Mouse (Mus musculus) CH12.LX (cell line): ENCODE measurements around the gene Ppm1j.

Experiments
- CHD2 ChIP-seq: IDR thresholded peaks from 2 replicates; pipeline ENCODE4 v1.6.1; 2011; ENCODE audit warnings: low read length, improper control_type of control experiment
- CTCF ChIP-seq, 2 experiments: IDR thresholded peaks in 1 of 2; conservative IDR thresholded peaks in 1 of 2; 2 replicates each; pipeline ENCODE4 v1.5.1; 2011 to 2012; ENCODE audit warnings: low read depth in 2 of 2, low read length in 2 of 2, improper control_type of control experiment in 1 of 2, inconsistent platforms in 1 of 2, mild to moderate bottlenecking in 1 of 2, moderate library complexity in 1 of 2
- EP300 ChIP-seq: IDR thresholded peaks from 2 replicates; pipeline ENCODE4 v1.6.1; 2011; ENCODE audit warnings: low read length, improper control_type of control experiment
- ETS1 ChIP-seq: conservative IDR thresholded peaks from 2 replicates; pipeline ENCODE4 v1.6.1; 2012; ENCODE audit warnings: low read depth, mild to moderate bottlenecking, inconsistent platforms, low read length, improper control_type of control experiment, moderate library complexity
- HCFC1 ChIP-seq: IDR thresholded peaks from 2 replicates; pipeline ENCODE4 v1.6.1; 2012; ENCODE audit warnings: low read depth, mild to moderate bottlenecking, inconsistent platforms, low read length, improper control_type of control experiment
- POLR2A ChIP-seq: IDR thresholded peaks from 2 replicates; pipeline ENCODE4 v1.6.1; 2011; ENCODE audit warnings: low read depth, mild to moderate bottlenecking, improper control_type of control experiment, low read length
- USF2 ChIP-seq: conservative IDR thresholded peaks from 2 replicates; pipeline ENCODE4 v1.6.1; 2011; ENCODE audit warnings: low read depth, low read length, improper control_type of control experiment

DNA sequence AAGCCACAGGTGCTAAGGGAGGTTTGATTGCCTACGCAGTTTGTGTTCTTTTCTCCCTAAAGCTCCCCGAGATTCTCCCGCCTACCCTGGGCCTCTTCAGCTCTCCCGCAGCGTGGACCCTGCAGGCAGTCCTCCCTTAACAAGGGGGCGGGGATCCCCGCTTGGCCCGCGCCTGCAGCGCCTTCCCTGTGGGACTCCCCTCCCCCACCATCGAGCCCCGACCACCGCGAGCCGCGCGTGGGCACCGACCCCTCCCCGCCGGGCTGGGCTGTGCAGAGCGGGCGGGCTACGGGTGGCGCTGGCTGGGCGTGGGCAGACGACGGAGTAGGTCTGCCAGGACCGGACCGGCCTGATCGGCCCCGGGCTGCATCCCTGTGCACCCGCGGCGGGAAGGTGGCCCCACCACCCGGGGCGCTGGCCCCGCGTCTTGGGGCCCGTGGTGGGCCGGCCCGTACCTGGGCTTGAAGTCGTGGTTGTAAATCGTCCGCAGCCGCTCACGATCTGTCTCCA is 36.7 kb downstream of the Ppm1j start:
- TF ChIP-seq CTCF (conservative IDR thresholded peaks at IDR 0.05 in 1 of 2, IDR thresholded peaks at IDR 0.05 in 1 of 2; ENCODE audit: low read depth in 2 of 2, low read length in 2 of 2) (no peak), POLR2A (no peak), ETS1 (no peak), USF2 (no peak), CHD2 (no peak), EP300 (no peak), HCFC1 (no peak; the same call in 1 of the 2 replicates)
